Mouse (Mus musculus): Measurements from ENCODE around the gene Trnau1ap.

Trnau1ap gene

DNA sequence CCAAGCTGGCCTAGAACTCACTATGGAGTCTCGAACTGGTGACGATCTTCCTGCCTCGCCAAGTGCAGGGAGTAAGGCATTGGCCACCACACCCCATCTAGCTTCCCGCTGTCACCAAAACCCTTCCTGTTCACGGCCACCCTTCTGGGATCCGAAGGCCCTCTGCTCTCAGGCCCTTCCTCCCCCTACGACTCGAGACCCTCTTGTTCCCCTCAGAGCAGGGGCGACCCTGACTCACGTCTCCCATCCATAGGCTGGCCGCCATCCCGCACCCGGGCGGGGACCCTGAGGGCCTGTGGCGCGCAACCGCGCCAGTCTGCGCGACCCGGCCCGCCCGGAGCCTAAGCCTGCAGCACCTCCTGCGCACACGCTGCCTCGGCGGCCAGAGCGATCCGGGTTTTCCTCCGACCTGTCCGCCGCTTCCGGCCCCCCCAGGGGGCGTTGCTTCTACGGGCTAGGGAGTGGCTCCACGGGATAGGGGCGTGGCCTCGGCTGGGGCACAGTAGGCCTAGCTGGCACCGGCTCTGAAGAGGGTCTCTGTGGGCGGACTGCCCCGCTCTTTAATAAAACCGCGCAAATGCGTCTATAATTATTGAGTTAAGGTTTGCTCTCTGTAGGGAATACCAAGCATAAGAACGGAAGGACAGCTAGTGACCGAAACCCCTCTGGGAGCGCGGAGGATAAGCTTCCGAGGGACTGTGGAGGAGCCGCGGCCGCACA is at the start of gene Trnau1ap:
Gene Trnau1ap (minus strand): TSS at position 424 of the 720 bp plus-strand sequence.
- in situ Hi-C loops (cut with MboI, MseI), result no loop called here

- in situ Hi-C loops (cut with MboI, MseI), result no loop called here
Measured at GRCm38 (mm10) chr4:132373820-132374219, 44.5 kb upstream of the Trnau1ap start.

- in situ Hi-C loops (cut with MboI, MseI), result no loop called here
Measured at GRCm38 (mm10) chr4:132369953-132370750, 40.8 kb upstream of the Trnau1ap start.

DNA sequence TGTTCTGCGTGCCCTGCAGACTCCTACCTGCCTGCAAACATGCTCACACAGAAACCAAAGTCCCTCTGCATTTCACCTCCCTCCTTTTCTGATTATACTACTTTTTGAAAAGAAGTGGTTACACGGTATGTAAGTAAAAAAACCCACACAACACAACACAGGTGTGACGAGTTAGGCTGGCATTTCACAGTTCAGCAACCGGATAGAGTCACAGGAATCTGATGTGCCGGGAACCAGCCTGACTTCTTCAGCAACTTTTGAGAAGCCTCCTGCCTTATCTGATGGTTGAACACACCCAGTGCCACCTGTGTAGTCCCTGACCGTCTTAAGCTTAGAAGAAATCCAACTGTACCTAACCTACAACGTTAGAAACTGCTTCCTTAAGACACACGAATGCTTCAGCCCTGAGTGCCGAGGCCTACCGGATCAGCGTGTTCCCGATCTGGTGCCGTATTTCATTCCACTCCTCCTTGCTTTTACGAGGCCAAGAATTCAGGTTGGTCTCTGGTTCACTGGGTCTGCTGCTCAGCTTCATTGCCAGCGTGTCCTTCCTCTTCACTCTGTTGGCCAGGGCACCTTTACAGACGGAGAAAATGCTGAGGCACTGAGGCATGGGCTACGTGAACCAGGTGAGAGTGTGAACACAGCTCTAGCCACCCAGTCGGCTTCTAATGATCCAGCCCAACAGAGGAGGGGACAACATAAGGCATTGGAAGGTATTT is 38.3 kb upstream of the Trnau1ap start:
- in situ Hi-C loops (cut with MboI, MseI), result no loop called here

DNA sequence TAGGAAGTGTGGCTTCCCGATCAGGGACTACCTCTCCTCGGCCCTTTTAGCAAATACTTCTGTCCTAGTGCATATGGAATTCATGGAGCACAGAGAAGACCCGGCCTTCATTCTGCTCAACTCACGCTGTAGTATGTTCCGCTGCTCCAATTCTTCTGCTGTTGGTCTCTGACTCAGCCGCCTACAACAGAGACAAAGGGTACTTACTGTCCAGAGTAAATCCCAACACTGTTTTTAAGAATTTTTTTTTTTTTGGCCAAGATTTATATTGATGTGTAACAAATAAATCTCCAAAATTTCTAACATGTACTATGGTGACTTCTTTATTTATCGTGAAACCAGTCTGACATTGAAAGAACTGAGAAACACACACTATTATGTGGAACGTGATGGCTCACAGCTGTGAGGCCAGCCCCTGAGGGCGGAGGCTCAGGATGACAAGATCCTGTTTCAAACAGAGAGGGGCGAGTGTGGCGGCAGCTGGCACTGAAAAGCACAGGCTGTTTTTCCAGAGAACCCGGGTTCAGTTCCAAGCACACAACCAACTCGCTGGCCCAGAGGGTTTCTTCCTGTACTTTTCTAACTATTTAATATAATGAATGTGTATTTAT is 36.2 kb upstream of the Trnau1ap start:
- in situ Hi-C loops (cut with MboI, MseI), result no loop called here

DNA sequence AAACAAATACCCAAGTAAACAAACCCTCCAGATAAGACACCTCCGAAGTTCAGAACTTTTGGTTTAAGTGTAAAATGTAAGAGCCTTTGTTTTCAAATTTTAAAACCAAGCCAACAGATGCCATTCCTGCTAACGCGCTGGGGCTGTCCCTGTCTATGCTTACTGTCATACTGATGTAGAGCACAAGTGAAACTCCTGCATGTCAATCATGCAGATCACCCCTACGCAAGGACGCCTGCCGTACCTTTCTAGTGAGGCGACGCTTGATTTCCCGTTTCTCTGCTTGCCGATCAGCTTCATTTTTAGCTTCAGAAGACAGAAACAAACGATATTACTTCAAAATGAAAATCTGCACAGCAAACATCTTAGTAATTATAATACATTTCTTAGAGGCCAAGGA is 34.1 kb upstream of the Trnau1ap start:
- in situ Hi-C loops (cut with MboI, MseI), result no loop called here

GRCm38 (mm10) chr4:132359510-132359909 is 30.2 kb upstream of the Trnau1ap start:
- in situ Hi-C loops (cut with MboI, MseI), result no loop called here

DNA sequence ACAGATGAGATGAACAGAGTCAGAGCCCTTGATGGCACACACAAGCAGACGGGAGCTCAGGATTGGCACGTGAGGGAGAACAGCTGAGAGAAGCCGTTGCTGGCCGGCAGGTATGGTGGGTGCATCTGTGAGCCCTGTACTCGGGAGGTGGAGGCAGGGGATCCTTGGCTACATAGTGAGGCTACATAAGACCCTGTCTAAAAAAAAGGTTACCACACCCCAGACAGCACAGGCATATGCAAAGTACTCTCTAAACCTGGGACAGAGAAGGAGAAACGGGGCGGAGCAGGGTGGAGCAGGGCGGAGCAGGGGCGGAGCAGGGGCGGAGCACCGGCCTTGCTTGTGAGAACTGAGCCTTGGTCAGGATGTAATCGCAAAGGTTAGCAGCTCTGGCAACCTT is 26.8 kb upstream of the Trnau1ap start:
- in situ Hi-C loops (cut with MboI, MseI), result no loop called here

DNA sequence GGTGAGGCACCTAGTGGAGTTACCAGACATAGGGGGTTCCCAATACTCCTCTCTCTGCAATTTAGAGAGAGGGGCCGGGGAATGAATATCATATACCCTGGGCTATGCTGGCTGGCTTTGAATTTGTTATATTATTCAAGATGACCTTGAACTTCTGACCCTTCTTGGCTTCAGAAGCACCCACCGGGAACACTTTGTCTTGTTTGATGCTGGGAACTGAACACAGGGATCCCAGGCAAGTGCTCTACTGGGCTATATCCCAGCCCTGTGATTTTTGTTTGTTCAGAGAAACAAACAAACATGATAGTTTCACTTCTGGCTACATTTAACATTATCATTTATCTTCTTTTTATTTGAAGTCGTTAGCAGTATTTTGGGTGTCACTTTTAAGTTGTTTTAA is 26.1 kb upstream of the Trnau1ap start:
- in situ Hi-C loops (cut with MboI, MseI), result no loop called here

DNA sequence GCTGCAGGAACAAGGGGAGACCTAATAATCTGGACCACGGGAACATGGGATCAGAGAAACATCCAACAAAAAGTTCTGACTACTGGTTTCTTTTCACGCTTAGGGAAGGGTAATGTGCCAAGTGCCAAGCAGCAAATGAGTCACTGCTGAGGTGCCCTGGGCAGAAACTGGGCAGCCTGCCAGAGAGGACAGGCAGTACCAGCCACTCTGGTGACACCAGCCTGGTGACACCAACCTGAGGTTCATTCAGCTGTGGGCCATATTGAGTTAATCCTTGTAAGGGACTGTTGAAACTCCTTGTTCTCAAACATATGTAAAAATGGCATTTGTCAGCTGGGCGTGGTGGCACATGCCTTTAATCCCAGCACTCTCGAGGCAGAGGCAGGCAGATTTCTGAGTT is 25.2 kb upstream of the Trnau1ap start:
- in situ Hi-C loops (cut with MboI, MseI), result no loop called here

GRCm38 (mm10) chr4:132353481-132353885 is 24.1 kb upstream of the Trnau1ap start, which contains the start of gene Rcc1:
Rcc1 (minus strand) TSS chr4:132353605.
- in situ Hi-C loops (cut with MboI, MseI), result no loop called here

- in situ Hi-C loops (cut with MboI, MseI), result no loop called here
Measured at GRCm38 (mm10) chr4:132352739-132353138, 23.4 kb upstream of the Trnau1ap start.

DNA sequence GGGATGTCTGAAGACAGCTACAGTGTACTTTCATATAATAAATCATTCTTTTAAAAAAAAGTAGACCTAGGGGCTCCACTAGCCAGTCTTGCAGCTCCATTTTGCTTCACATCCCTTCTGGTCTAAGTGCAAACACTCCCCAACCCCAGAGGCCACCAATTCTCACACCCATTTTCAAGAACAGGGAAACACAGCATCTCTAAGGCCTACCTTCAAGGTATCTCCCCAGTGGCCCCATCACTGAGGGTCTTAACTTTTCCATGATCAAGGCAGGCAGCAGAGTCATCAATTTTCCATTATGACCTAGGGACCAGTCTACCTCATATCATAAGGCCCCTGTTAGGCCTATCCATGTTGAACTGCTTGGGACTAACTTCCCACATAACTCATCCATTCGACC is 22.1 kb upstream of the Trnau1ap start:
- in situ Hi-C loops (cut with MboI, MseI), result no loop called here

GRCm38 (mm10) chr4:132350854-132351253 is 21.5 kb upstream of the Trnau1ap start:
- in situ Hi-C loops (cut with MboI, MseI), result no loop called here

GRCm38 (mm10) chr4:132350123-132350740 is 20.9 kb upstream of the Trnau1ap start:
- in situ Hi-C loops (cut with MboI, MseI), result no loop called here

DNA sequence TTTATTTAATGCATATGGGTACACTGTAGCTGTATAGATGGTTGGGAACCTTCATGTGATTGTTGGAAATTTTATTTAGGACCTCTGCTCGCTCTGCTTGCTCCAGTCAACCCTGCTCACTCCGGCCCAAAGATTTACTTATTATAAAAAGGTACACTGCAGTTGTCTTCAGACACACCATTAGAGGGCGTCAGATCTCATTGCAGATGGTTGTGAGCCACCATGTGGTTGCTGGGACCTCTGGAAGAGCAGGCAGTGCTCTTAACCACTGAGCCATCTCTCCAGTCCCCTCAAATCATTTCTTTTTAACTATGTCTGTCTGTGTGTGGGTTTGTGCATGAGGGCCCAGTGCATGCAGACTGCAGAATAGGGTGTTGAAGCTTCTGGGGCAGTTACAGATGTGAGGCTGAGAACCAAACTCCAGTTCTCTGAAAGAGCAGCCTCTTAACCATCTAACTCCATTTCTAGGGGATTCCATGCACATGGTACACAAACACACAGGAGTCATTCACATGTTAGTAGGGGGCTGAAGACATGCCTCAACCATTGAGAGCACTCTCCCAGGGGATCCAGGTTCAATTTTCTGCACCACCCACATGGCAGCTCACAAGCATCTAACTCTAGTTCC is 20.3 kb upstream of the Trnau1ap start:
- in situ Hi-C loops (cut with MboI, MseI), result no loop called here

GRCm38 (mm10) chr4:132346661-132347060 is 17.3 kb upstream of the Trnau1ap start:
- in situ Hi-C loops (cut with MboI, MseI), result no loop called here

GRCm38 (mm10) chr4:132346261-132346660 is 16.9 kb upstream of the Trnau1ap start:
- in situ Hi-C loops (cut with MboI, MseI), result no loop called here

- in situ Hi-C loops (cut with MboI, MseI), result no loop called here
Measured at GRCm38 (mm10) chr4:132345843-132346212, 16.5 kb upstream of the Trnau1ap start.

DNA sequence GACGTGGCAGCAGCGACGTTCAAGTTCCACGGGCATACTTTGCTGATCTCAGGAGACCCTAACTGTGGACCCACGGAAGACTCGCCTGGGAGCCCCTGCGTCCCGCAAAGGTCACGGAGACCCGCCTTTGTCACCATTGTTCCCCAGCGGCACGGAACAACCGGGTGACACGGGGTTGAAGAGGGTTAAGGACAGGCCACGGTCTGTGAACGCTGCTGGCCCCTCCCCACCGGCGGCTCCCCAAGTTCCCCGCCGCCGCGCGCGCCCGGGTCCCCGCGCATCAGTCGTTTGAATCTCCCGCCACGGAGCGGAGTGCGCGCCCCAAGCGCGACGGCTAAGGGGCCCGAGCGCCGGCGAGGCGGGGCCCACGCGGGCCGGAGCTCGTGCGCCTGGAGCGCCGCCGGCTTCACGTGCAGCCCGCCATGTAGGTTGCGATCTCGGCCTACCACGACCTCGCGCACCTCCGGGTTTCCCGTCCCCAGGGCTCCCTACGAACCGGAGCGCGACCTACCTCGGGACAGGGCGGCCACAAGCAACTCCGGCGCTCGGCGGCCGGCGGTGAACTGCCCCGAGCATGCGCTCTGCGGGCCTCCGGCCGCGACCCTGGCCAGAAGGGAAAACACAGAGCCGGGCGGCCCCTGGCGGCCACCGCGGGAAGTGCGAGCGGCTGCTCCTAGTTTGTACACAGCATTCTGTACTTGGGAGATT is 16.0 kb upstream of the Trnau1ap start:
- in situ Hi-C loops (cut with MboI, MseI), result no loop called here

Measured in T-helper 2 cell (primary cell).